9 mouse cellular contexts compared by ENCODE assay signal in the genomic region with DNA sequence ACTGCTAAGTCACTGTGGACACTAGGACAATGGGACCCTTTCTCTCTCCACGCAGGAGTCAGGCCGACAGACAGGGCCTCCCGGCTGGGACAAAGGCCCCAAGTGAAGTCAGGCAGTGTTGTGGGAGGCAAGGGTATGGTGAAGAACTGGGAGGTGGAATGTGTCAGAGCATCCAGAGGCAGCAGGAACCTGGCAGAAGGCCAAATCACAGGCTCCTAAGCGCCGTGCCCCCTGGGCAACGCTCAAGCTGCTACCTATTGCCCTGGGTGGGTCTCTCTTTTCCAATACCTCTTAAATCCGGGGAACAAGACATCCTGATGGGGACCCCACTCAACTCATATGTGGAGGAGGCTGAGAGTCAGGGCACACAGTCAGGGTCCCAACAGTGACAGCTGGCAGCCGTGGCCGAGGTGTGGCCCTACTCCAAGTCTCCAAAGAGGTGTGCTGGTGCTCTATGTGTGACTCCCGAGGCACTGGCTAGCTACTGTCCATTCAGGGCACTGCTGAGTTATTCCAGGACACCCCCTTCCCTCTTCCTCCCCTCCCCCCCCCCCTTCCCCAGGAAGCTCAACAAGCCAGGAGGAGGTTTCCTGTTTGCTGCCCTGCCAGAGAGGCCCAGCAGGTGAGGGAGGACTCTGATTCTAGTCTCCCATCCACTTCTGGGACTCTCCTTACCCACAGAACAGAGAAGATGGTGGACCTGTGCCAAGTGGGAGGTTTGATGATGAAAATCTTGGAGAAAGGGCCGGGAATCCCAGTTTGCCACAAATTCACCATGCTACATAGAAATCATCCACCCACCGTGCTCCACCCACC. TPM values are rescaled to one million over a fixed set of nuclear protein-coding genes. Genes with fewer than 3 reads are reported as not detected.
DNase-seq lines count a peak whose midpoint lies in the region; ATAC-seq lines count a peak whose summit lies in the region.
"Had no signal": no experiment of that assay in that cellular context is flagged by ENCODE, and none has a peak within 500 bp of the region (broad histone marks: within the 10 kb centered on the region; RNA-seq: fewer than 3 reads in every experiment).

No protein-coding gene starts in this region.

- peak overlapping the region; percentile 15; the same call in 1 of the 2 replicates for H3K27ac ChIP-seq in forebrain, embryonic 16.5 days (ENCODE audit: low read length)

- H3K4me2 ChIP-seq in forebrain, embryonic 16.5 days (ENCODE audit: low read length) = no peak overlapping the region

- no peak for ATAC-seq in forebrain, embryonic 16.5 days

- no peak overlapping the region for H3K9ac ChIP-seq in forebrain, embryonic 16.5 days (replicated peaks; ENCODE audit: low read depth, low read length)

- H3K27me3 ChIP-seq in forebrain, embryonic 16.5 days (replicated peaks; ENCODE audit: control insufficient read depth, insufficient read depth, low read length) = no peaks in the 10 kb centered on the region; the same call in 1 of the 2 replicates

- no peaks in the 10 kb centered on the region for H3K9me3 ChIP-seq in forebrain, embryonic 16.5 days (ENCODE audit: control insufficient read depth, low read length)

- no peaks in the 10 kb centered on the region for H3K36me3 ChIP-seq in forebrain, embryonic 16.5 days (ENCODE audit: control insufficient read depth, insufficient read depth)

- peaks cover 64% of the 10 kb centered on the region for H3K4me1 ChIP-seq in forebrain, embryonic 16.5 days (replicated peaks; ENCODE audit: control insufficient read depth, insufficient read depth, low read length)

- H3K4me3 ChIP-seq in forebrain, embryonic 16.5 days (replicated peaks; ENCODE audit: low read length) = no peak overlapping the region

- DNase-seq in embryo, embryonic 10 days (ENCODE audit: low spot score) = peak; percentile 23
- DNase-seq in embryo, embryonic 9.5 days (ENCODE audit: extremely low spot score) = no peak
- DNase-seq in 3134 (ENCODE audit: extremely low read depth, insufficient read length, low spot score) = peak; percentile 66
- peak; percentile 50 for DNase-seq in kidney, postnatal 14 days
- DNase-seq in spleen, postnatal 4 days (ENCODE audit: low spot score in 2 of 2) = no peak
- DNase-seq in ovary, postnatal 36 days (ENCODE audit: low spot score) = no peak
- no peak for DNase-seq in urinary bladder, postnatal 4 days (ENCODE audit: low spot score in 2 of 2)

- WGBS in forebrain, embryonic 16.5 days = 19% methylated on average over 12 of the region's 12 CpGs

RNA-seq across cellular contexts. Expression of a gene that starts 14.3 kb away (rescaled TPM):
- polyA plus RNA-seq in forebrain, embryonic 16.5 days (2015; fragmentation: Nextera tagmentation; extraction: Ambion mirVana) = 34.8 and 43.6 TPM in 2 replicates

RNA-seq across cellular contexts. Expression of a gene that starts 14.8 kb away (rescaled TPM):
- polyA plus RNA-seq in forebrain, embryonic 16.5 days (2015; fragmentation: Nextera tagmentation; extraction: Ambion mirVana) = 35.7 and 41.6 TPM in 2 replicates

RNA-seq across cellular contexts. Expression of a gene that starts 37.2 kb away (rescaled TPM):
- 18.9 and 19.4 TPM in 2 replicates for polyA plus RNA-seq in forebrain, embryonic 16.5 days (2015; fragmentation: Nextera tagmentation; extraction: Ambion mirVana)
- polyA plus RNA-seq: small intestine, adult 2 months had no signal

RNA-seq across cellular contexts. Expression of a gene that starts 41.7 kb away (rescaled TPM):
- polyA plus RNA-seq in forebrain, embryonic 16.5 days (2015; fragmentation: Nextera tagmentation; extraction: Ambion mirVana) = 0.25 and 0.35 TPM in 2 replicates
- polyA plus RNA-seq: small intestine, adult 2 months had no signal

RNA-seq across cellular contexts. Expression of a gene that starts 55.2 kb away (rescaled TPM):
- polyA plus RNA-seq in forebrain, embryonic 16.5 days (2015; fragmentation: Nextera tagmentation; extraction: Ambion mirVana) = 18.4 and 23.5 TPM in 2 replicates

Comparison
In these comparisons a context has a peak if more than half of its experiments do, and no peak if none do; other contexts are left out.
1. DNase-seq: peak in embryo, embryonic 10 days (single experiment), 3134 (single experiment) and kidney, postnatal 14 days (single experiment); none in embryo, embryonic 9.5 days (single experiment), spleen, postnatal 4 days (0 of 2), ovary, postnatal 36 days (single experiment) and urinary bladder, postnatal 4 days (0 of 2).